Mouse (Mus musculus): ENCODE results near the gene Cd300e.

- TF ChIP-seq CTCF (conservative IDR thresholded peaks at IDR 0.05; ENCODE audit: insufficient read depth, insufficient read length, low read depth, low read length) = no peak
- no peak for TF ChIP-seq POLR2A (IDR thresholded peaks at IDR 0.05; ENCODE audit: low read depth, low read length)
Observed at GRCm38 (mm10) chr11:115048259-115048658, 13.7 kb downstream of the Cd300e start, which contains the start of gene Cd300ld3.

All from kidney, adult 2 months (tissue).